Mouse (Mus musculus): Measurements from ENCODE around the gene Cdhr5. TPM values are rescaled to one million over a fixed set of nuclear protein-coding genes. Genes with fewer than 3 reads are reported as not detected.
A peak's percentile ranks its signal among the peaks of the same experiment; 100 is the strongest.

Gene Cdhr5
- polyA plus RNA-seq, 1 experiment, result 0.15 TPM

DNA sequence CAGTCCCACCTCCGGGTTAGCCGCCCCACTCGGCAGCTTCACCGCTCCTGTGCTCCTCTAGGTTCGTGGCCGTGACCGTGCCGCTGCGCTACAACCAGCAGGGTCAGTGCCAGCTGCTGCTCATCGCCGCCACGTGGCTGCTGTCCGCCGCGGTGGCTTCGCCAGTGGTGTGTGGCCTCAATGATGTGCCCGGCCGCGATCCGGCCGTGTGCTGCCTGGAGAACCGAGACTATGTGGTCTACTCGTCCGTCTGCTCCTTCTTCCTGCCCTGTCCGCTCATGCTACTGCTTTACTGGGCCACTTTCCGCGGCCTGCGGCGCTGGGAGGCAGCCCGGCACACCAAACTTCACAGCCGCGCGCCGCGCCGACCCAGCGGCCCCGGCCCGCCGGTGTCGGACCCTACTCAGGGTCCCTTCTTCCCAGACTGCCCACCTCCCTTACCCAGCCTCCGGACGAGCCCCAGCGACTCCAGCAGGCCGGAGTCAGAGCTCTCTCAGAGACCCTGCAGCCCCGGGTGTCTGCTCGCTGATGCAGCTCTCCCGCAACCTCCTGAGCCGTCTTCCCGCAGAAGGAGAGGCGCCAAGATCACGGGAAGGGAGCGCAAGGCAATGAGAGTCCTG, 17.4 kb upstream of the Cdhr5 start:
- peaks cover 22% of the 10 kb centered on the region for H3K27me3 ChIP-seq (ENCODE audit: control insufficient read depth, insufficient read depth, low read length)
- WGBS, result under 1% methylated on average over 52 of the region's 53 CpGs
- peaks cover 13% of the 10 kb centered on the region for H3K4me1 ChIP-seq (ENCODE audit: control insufficient read depth, insufficient read depth, insufficient read length)
- peaks cover 1% of the 10 kb centered on the region; the same call in 1 of the 2 replicates for H3K36me3 ChIP-seq (ENCODE audit: control insufficient read depth, insufficient read depth, low read length)
- peak overlapping the region; percentile 15; the same call in 1 of the 2 replicates for H3K4me3 ChIP-seq (ENCODE audit: extremely low read depth, insufficient read depth, insufficient read length)
- TF ChIP-seq POLR2A (IDR thresholded peaks at IDR 0.05; ENCODE audit: low read depth, low read length), result no peak
- TF ChIP-seq CTCF (IDR thresholded peaks at IDR 0.05; ENCODE audit: extremely low read depth, insufficient read depth, insufficient read length, insufficient replicate concordance), result no peak
- no peak for DNase-seq (ENCODE audit: low read depth in 1 of 2, low spot score in 2 of 2)
- no peak overlapping the region for H3K27ac ChIP-seq (ENCODE audit: insufficient read depth, low read length)

DNA sequence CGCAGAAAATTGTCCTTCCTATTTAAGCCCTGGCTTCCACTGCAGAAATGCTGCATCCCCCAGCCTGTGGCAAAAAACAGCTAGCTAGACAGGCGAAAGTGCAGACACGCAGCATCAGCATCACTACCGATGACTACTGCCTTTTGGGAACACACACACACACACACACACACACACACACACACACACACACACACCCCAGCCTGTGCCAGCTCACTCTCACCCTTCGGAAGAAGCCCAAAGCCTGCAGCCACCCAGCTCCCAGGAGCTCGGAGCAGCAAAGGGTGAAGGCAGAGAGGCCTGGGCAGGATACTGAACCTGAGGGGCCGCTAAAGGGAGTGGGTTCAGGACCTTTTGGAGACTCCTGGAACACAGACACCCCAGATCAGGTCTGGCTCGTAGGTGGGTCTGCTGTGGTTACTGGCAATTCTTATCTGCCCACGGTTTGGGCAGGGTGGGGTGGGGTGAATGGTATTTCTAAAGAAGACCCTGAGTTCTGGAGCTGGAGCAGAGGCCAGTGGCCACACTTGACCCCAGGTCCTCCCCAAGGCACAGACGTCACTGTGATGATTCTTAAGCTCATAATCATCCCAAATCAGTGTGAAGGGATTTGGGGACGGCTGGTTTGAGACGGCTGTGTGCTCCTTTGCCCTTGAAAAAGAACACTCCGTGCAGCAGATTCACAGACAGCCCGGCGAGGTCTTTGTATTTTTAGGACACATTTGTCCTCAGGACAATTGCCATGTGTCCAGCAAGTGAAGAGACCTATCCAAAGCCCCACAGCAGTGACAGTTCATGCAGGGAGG, 16.2 kb upstream of the Cdhr5 start:
- Histone ChIP-seq H3K4me3 (ENCODE audit: extremely low read depth, insufficient read depth, insufficient read length) (no peak overlapping the region), H3K36me3 (ENCODE audit: control insufficient read depth, insufficient read depth, low read length) (peaks cover 1% of the 10 kb centered on the region; the same call in 1 of the 2 replicates), H3K4me1 (ENCODE audit: control insufficient read depth, insufficient read depth, insufficient read length) (peaks cover 13% of the 10 kb centered on the region), H3K27ac (ENCODE audit: insufficient read depth, low read length) (no peak overlapping the region), H3K27me3 (ENCODE audit: control insufficient read depth, insufficient read depth, low read length) (peaks cover 22% of the 10 kb centered on the region)
- DNase-seq (ENCODE audit: low read depth in 1 of 2, low spot score in 2 of 2), result no peak
- WGBS, result 63% methylated on average over 15 of the region's 15 CpGs
- TF ChIP-seq CTCF (IDR thresholded peaks at IDR 0.05; ENCODE audit: extremely low read depth, insufficient read depth, insufficient read length, insufficient replicate concordance), result no peak
- TF ChIP-seq POLR2A (IDR thresholded peaks at IDR 0.05; ENCODE audit: low read depth, low read length), result no peak

DNA sequence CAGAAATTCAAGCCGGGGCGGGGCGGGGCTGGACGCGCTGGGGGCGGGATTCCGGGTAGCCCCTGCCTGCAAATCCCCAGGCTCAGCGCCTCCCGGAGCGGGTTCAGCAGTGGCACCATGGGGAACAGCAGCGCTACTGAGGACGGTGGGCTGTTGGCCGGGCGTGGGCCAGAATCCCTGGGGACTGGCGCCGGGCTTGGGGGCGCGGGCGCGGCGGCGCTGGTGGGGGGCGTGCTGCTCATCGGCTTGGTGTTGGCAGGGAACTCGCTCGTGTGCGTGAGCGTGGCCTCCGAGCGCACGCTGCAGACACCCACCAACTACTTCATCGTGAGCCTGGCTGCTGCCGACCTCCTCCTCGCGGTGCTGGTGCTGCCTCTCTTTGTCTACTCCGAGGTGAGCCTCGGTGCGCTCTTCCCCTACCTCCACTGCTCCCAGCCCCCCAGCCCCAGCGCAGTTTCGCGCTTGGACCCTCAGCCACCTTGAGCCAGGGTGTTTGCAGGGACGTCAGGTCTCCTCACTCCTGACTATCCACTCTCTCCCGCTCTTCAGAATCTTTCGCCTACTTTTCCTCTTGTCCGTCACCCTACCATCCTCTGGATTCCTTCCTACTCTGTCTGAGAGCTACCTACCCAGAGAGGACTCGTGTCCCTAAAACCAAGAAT, 15.5 kb upstream of the Cdhr5 start, which contains the start of gene Drd4:
Gene Drd4 (plus strand): TSS at position 86 of the 662 bp plus-strand sequence.
- WGBS, result 7% methylated on average over 45 of the region's 46 CpGs
- Histone ChIP-seq H3K27me3 (ENCODE audit: control insufficient read depth, insufficient read depth, low read length) (peaks cover 22% of the 10 kb centered on the region), H3K27ac (ENCODE audit: insufficient read depth, low read length) (no peak within 1 kb of the TSS), H3K36me3 (ENCODE audit: control insufficient read depth, insufficient read depth, low read length) (no peaks in the 10 kb centered on the region), H3K4me1 (ENCODE audit: control insufficient read depth, insufficient read depth, insufficient read length) (peaks cover 13% of the 10 kb centered on the region), H3K4me3 (ENCODE audit: extremely low read depth, insufficient read depth, insufficient read length) (no peak within 1 kb of the TSS)
- TF ChIP-seq CTCF (IDR thresholded peaks at IDR 0.05; ENCODE audit: extremely low read depth, insufficient read depth, insufficient read length, insufficient replicate concordance), result no peak
- no peak for TF ChIP-seq POLR2A (IDR thresholded peaks at IDR 0.05; ENCODE audit: low read depth, low read length)
- DNase-seq (ENCODE audit: low read depth in 1 of 2, low spot score in 2 of 2), result no peak

DNA sequence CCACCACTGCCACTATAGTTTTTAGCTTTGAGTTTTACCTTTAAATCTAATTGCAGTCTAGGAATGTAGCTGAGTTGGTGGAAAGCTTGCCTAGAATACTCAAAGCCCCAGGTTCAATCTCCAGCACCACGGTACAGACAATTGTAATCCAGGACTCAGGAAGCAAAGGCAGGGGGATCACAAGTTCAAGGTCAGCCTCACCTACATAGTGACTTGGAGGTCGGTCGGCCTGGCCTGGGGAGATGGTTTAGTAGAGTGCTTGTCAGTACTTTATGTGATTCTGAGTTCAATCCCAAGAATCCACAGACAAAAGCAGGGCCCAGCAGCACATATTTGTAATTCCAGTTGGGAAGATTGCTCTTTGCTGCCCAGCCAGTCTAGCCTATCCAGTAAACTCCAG, 11.5 kb upstream of the Cdhr5 start:
- Histone ChIP-seq H3K4me3 (ENCODE audit: extremely low read depth, insufficient read depth, insufficient read length) (no peak overlapping the region), H3K27ac (ENCODE audit: insufficient read depth, low read length) (no peak overlapping the region), H3K4me1 (ENCODE audit: control insufficient read depth, insufficient read depth, insufficient read length) (peaks cover 3% of the 10 kb centered on the region; the same call in 1 of the 2 replicates), H3K27me3 (ENCODE audit: control insufficient read depth, insufficient read depth, low read length) (peaks cover 10% of the 10 kb centered on the region), H3K36me3 (ENCODE audit: control insufficient read depth, insufficient read depth, low read length) (no peaks in the 10 kb centered on the region)
- no peak for DNase-seq (ENCODE audit: low read depth in 1 of 2, low spot score in 2 of 2)
- WGBS, result 88% methylated on average over 3 of the region's 3 CpGs
- TF ChIP-seq POLR2A (IDR thresholded peaks at IDR 0.05; ENCODE audit: low read depth, low read length), result no peak
- no peak for TF ChIP-seq CTCF (IDR thresholded peaks at IDR 0.05; ENCODE audit: extremely low read depth, insufficient read depth, insufficient read length, insufficient replicate concordance)

DNA sequence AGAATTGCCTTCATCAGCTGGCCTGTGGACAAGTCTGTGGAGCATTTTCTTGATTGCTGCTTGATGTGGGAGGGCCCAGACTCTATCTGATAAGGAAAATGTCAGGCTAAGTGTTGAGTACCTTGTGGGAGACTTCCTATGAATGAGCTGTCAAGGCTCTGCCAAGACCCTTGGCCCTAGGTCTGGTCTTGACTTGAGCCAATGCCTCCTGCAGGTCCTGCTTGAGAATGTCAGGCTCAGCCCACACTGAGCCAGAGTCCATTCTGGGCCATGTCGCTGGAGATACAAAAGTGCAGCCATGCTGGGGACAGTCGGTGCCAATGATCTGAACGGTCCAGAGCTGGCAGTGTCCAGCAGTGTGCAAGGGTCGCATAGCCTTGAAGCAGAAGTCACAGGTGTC, 6.2 kb upstream of the Cdhr5 start:
- DNase-seq (ENCODE audit: low read depth in 1 of 2, low spot score in 2 of 2), result no peak
- WGBS, result 88% methylated on average over 4 of the region's 4 CpGs
- Histone ChIP-seq H3K4me1 (ENCODE audit: control insufficient read depth, insufficient read depth, insufficient read length) (0 out of 2 replicates have a peak, but pooled peaks cover 6% of the 10 kb centered on the region), H3K27ac (ENCODE audit: insufficient read depth, low read length) (no peak overlapping the region), H3K27me3 (ENCODE audit: control insufficient read depth, insufficient read depth, low read length) (peaks cover 5% of the 10 kb centered on the region; the same call in 1 of the 2 replicates), H3K36me3 (ENCODE audit: control insufficient read depth, insufficient read depth, low read length) (no peaks in the 10 kb centered on the region), H3K4me3 (ENCODE audit: extremely low read depth, insufficient read depth, insufficient read length) (no peak overlapping the region)
- TF ChIP-seq CTCF (IDR thresholded peaks at IDR 0.05; ENCODE audit: extremely low read depth, insufficient read depth, insufficient read length, insufficient replicate concordance) (no peak), POLR2A (IDR thresholded peaks at IDR 0.05; ENCODE audit: low read depth, low read length) (no peak)

DNA sequence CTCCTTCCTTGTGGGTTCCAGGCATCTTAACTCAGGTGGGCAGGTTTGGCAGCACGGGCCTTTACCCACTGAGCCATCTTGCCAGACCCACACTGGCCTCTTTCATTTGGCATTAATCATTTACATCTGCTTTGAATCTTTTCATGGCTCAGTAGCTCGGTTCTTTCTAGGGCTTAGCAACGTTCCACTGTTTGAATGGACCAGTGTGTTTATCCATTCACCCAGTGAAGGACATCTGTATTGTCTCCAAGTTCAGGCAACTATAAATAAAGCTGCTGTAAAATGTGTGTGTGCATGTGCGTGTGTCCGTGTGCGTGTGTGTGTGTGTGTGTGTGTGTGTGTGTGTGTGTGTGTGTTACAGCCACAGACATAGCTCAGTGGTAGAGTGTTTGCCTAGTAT, 4.9 kb upstream of the Cdhr5 start:
- no peak for DNase-seq (ENCODE audit: low read depth in 1 of 2, low spot score in 2 of 2)
- TF ChIP-seq POLR2A (IDR thresholded peaks at IDR 0.05; ENCODE audit: low read depth, low read length) (no peak), CTCF (IDR thresholded peaks at IDR 0.05; ENCODE audit: extremely low read depth, insufficient read depth, insufficient read length, insufficient replicate concordance) (no peak)
- Histone ChIP-seq H3K27me3 (ENCODE audit: control insufficient read depth, insufficient read depth, low read length) (peaks cover 5% of the 10 kb centered on the region; the same call in 1 of the 2 replicates), H3K4me1 (ENCODE audit: control insufficient read depth, insufficient read depth, insufficient read length) (0 out of 2 replicates have a peak, but pooled peaks cover 6% of the 10 kb centered on the region), H3K36me3 (ENCODE audit: control insufficient read depth, insufficient read depth, low read length) (no peaks in the 10 kb centered on the region), H3K4me3 (ENCODE audit: extremely low read depth, insufficient read depth, insufficient read length) (no peak overlapping the region), H3K27ac (ENCODE audit: insufficient read depth, low read length) (no peak overlapping the region)
- 80% methylated on average over 6 of the region's 6 CpGs for WGBS
